Mouse (Mus musculus): ENCODE data around the gene Adamtsl2. TPM values are rescaled to one million over a fixed set of nuclear protein-coding genes. Genes with fewer than 3 reads are reported as not detected.

Gene Adamtsl2
- polyA plus RNA-seq, 1 experiment from 2014 or later = 1.7 TPM

- no peak overlapping the region for H3K9ac ChIP-seq (ENCODE audit: low read depth, low read length)
- no peaks in the 10 kb centered on the region for H3K9me3 ChIP-seq (ENCODE audit: control insufficient read depth, low read length)
- H3K4me3 ChIP-seq (ENCODE audit: low read length) = no peak overlapping the region
- 70% methylated on average over 1 of the region's 1 CpGs for WGBS
- no peak for ATAC-seq
- no peak overlapping the region for H3K27ac ChIP-seq (ENCODE audit: low read length)
- no peak overlapping the region for H3K4me2 ChIP-seq (ENCODE audit: low read depth, low read length)
- H3K36me3 ChIP-seq (ENCODE audit: control insufficient read depth, insufficient read depth, low read length) = no peaks in the 10 kb centered on the region
- H3K27me3 ChIP-seq (replicated peaks; ENCODE audit: control insufficient read depth, insufficient read depth, low read length) = peaks cover 16% of the 10 kb centered on the region
- H3K4me1 ChIP-seq (ENCODE audit: control insufficient read depth, insufficient read depth, low read length) = no peaks in the 10 kb centered on the region
These were observed 57.6 kb downstream of the Adamtsl2 start for GRCm38 (mm10) chr2:27136789-27137188.

- H3K9ac ChIP-seq (ENCODE audit: low read depth, low read length) = no peak overlapping the region
- H3K27ac ChIP-seq (ENCODE audit: low read length) = no peak overlapping the region
- no peaks in the 10 kb centered on the region for H3K36me3 ChIP-seq (ENCODE audit: control insufficient read depth, insufficient read depth, low read length)
- peaks cover 4% of the 10 kb centered on the region; the same call in 1 of the 2 replicates for H3K4me1 ChIP-seq (ENCODE audit: control insufficient read depth, insufficient read depth, low read length)
- H3K4me2 ChIP-seq (ENCODE audit: low read depth, low read length) = no peak overlapping the region
- H3K4me3 ChIP-seq (ENCODE audit: low read length) = no peak overlapping the region
- 55% methylated on average over 4 of the region's 4 CpGs for WGBS
- H3K27me3 ChIP-seq (replicated peaks; ENCODE audit: control insufficient read depth, insufficient read depth, low read length) = peaks cover 27% of the 10 kb centered on the region
- ATAC-seq = no peak
- no peaks in the 10 kb centered on the region for H3K9me3 ChIP-seq (ENCODE audit: control insufficient read depth, low read length)
These were observed 59.2 kb downstream of the Adamtsl2 start for GRCm38 (mm10) chr2:27138356-27138755.

GRCm38 (mm10) chr2:27141950-27142693 lies 62.9 kb downstream of the Adamtsl2 start, which contains the start of gene Fam163b:
Gene Fam163b (minus strand): TSS chr2:27142491.
- Histone ChIP-seq H3K36me3 (ENCODE audit: control insufficient read depth, insufficient read depth, low read length) (no peaks in the 10 kb centered on the region), H3K4me2 (ENCODE audit: low read depth, low read length) (peak within 1 kb of the TSS; percentile 63), H3K4me1 (ENCODE audit: control insufficient read depth, insufficient read depth, low read length) (peaks cover 4% of the 10 kb centered on the region; the same call in 1 of the 2 replicates), H3K9ac (ENCODE audit: low read depth, low read length) (no peak within 1 kb of the TSS), H3K9me3 (ENCODE audit: control insufficient read depth, low read length) (no peaks in the 10 kb centered on the region), H3K27me3 (replicated peaks; ENCODE audit: control insufficient read depth, insufficient read depth, low read length) (peaks cover 30% of the 10 kb centered on the region), H3K4me3 (ENCODE audit: low read length) (peak within 1 kb of the TSS; percentile 42), H3K27ac (ENCODE audit: low read length) (no peak within 1 kb of the TSS)
- ATAC-seq = peak; percentile 53; the same call in 1 of the 2 replicates
- under 1% methylated on average over 55 of the region's 62 CpGs for WGBS

GRCm38 (mm10) chr2:27144957-27145356 lies 65.8 kb downstream of the Adamtsl2 start:
- 72% methylated on average over 2 of the region's 2 CpGs for WGBS
- no peaks in the 10 kb centered on the region for H3K36me3 ChIP-seq (ENCODE audit: control insufficient read depth, insufficient read depth, low read length)
- ATAC-seq = no peak
- H3K9me3 ChIP-seq (ENCODE audit: control insufficient read depth, low read length) = no peaks in the 10 kb centered on the region
- H3K4me3 ChIP-seq (ENCODE audit: low read length) = no peak overlapping the region
- H3K4me1 ChIP-seq (ENCODE audit: control insufficient read depth, insufficient read depth, low read length) = peaks cover 4% of the 10 kb centered on the region; the same call in 1 of the 2 replicates
- H3K27me3 ChIP-seq (replicated peaks; ENCODE audit: control insufficient read depth, insufficient read depth, low read length) = peaks cover 28% of the 10 kb centered on the region
- no peak overlapping the region for H3K9ac ChIP-seq (ENCODE audit: low read depth, low read length)
- no peak overlapping the region for H3K4me2 ChIP-seq (ENCODE audit: low read depth, low read length)
- H3K27ac ChIP-seq (ENCODE audit: low read length) = no peak overlapping the region

- H3K4me1 ChIP-seq (ENCODE audit: control insufficient read depth, insufficient read depth, low read length) = peaks cover 4% of the 10 kb centered on the region; the same call in 1 of the 2 replicates
- 73% methylated on average over 6 of the region's 6 CpGs for WGBS
- peaks cover 13% of the 10 kb centered on the region for H3K27me3 ChIP-seq (replicated peaks; ENCODE audit: control insufficient read depth, insufficient read depth, low read length)
- no peak overlapping the region for H3K4me2 ChIP-seq (ENCODE audit: low read depth, low read length)
- no peak for ATAC-seq
- H3K9me3 ChIP-seq (ENCODE audit: control insufficient read depth, low read length) = no peaks in the 10 kb centered on the region
- H3K9ac ChIP-seq (ENCODE audit: low read depth, low read length) = no peak overlapping the region
- no peaks in the 10 kb centered on the region for H3K36me3 ChIP-seq (ENCODE audit: control insufficient read depth, insufficient read depth, low read length)
- no peak overlapping the region for H3K27ac ChIP-seq (ENCODE audit: low read length)
- H3K4me3 ChIP-seq (ENCODE audit: low read length) = no peak overlapping the region
These were observed 67.7 kb downstream of the Adamtsl2 start for GRCm38 (mm10) chr2:27146840-27147239.

- Histone ChIP-seq H3K9ac (ENCODE audit: low read depth, low read length) (no peak overlapping the region), H3K4me2 (ENCODE audit: low read depth, low read length) (no peak overlapping the region), H3K36me3 (ENCODE audit: control insufficient read depth, insufficient read depth, low read length) (no peaks in the 10 kb centered on the region), H3K27ac (ENCODE audit: low read length) (no peak overlapping the region), H3K4me1 (ENCODE audit: control insufficient read depth, insufficient read depth, low read length) (no peaks in the 10 kb centered on the region), H3K4me3 (ENCODE audit: low read length) (no peak overlapping the region), H3K27me3 (replicated peaks; ENCODE audit: control insufficient read depth, insufficient read depth, low read length) (no peaks in the 10 kb centered on the region), H3K9me3 (ENCODE audit: control insufficient read depth, low read length) (no peaks in the 10 kb centered on the region)
- WGBS = 11% methylated on average over 2 of the region's 2 CpGs
- no peak for ATAC-seq
These were observed 70.3 kb downstream of the Adamtsl2 start for GRCm38 (mm10) chr2:27149457-27149856.

- no peaks in the 10 kb centered on the region for H3K36me3 ChIP-seq (ENCODE audit: control insufficient read depth, insufficient read depth, low read length)
- no peak overlapping the region for H3K27ac ChIP-seq (ENCODE audit: low read length)
- H3K27me3 ChIP-seq (replicated peaks; ENCODE audit: control insufficient read depth, insufficient read depth, low read length) = no peaks in the 10 kb centered on the region
- WGBS = 78% methylated on average over 10 of the region's 10 CpGs
- no peak overlapping the region for H3K4me2 ChIP-seq (ENCODE audit: low read depth, low read length)
- no peak overlapping the region for H3K4me3 ChIP-seq (ENCODE audit: low read length)
- H3K9ac ChIP-seq (ENCODE audit: low read depth, low read length) = no peak overlapping the region
- no peaks in the 10 kb centered on the region for H3K9me3 ChIP-seq (ENCODE audit: control insufficient read depth, low read length)
- H3K4me1 ChIP-seq (ENCODE audit: control insufficient read depth, insufficient read depth, low read length) = no peaks in the 10 kb centered on the region
- no peak for ATAC-seq
These were observed 75.4 kb downstream of the Adamtsl2 start for GRCm38 (mm10) chr2:27154466-27155185.

- H3K27ac ChIP-seq (ENCODE audit: low read length) = no peak overlapping the region
- H3K4me3 ChIP-seq (ENCODE audit: low read length) = no peak overlapping the region
- no peak overlapping the region for H3K4me2 ChIP-seq (ENCODE audit: low read depth, low read length)
- H3K27me3 ChIP-seq (replicated peaks; ENCODE audit: control insufficient read depth, insufficient read depth, low read length) = no peaks in the 10 kb centered on the region
- no peaks in the 10 kb centered on the region for H3K9me3 ChIP-seq (ENCODE audit: control insufficient read depth, low read length)
- WGBS = 76% methylated on average over 6 of the region's 6 CpGs
- H3K36me3 ChIP-seq (ENCODE audit: control insufficient read depth, insufficient read depth, low read length) = no peaks in the 10 kb centered on the region
- no peak for ATAC-seq
- no peak overlapping the region for H3K9ac ChIP-seq (ENCODE audit: low read depth, low read length)
- no peaks in the 10 kb centered on the region for H3K4me1 ChIP-seq (ENCODE audit: control insufficient read depth, insufficient read depth, low read length)
These were observed 77.4 kb downstream of the Adamtsl2 start for GRCm38 (mm10) chr2:27156596-27156995.
